Mouse (Mus musculus): ENCODE results near the gene Spdl1. TPM values are rescaled to one million over a fixed set of nuclear protein-coding genes. Genes with fewer than 3 reads are reported as not detected.

Gene Spdl1
- polyA plus RNA-seq, 1 experiment from 2014 or later, result 19.8 TPM

DNA sequence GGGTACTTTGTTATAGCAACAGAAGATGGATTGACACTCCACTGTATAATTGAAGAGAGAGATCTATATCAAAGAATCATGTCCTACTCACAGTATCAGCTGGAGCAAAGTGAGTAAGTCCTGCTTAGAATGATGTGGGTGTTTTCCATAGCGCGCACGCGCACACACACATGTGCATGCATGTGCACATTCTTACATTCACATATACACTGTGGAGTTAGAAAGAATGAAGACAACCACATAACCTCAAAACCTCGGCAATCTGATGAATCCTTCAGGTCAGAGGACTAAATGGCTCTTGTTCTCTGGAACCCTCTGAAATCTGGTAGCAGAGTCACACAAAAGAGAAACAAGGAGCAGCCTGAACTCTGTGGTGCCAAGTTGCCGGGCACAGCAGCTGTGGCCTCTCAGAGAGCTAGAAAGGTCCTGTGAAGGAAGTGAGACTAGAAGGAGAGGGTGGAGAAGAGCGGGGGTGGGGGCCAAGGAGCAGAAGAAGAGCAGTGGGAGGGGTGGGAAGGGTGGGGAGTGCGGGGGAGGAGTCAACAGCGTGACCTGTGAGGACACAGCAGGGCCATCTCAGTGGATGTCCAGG is 60.0 kb downstream of the Spdl1 start:
- Histone ChIP-seq H3K27ac (ENCODE audit: low read depth, low read length) (no peak overlapping the region), H3K36me3 (ENCODE audit: control insufficient read depth, insufficient read depth, low read length) (no peaks in the 10 kb centered on the region), H3K4me1 (ENCODE audit: control insufficient read depth, insufficient read depth, low read length) (no peaks in the 10 kb centered on the region), H3K9ac (ENCODE audit: low read depth, low read length) (no peak overlapping the region), H3K27me3 (ENCODE audit: control insufficient read depth, insufficient read depth, low read length) (no peaks in the 10 kb centered on the region), H3K4me2 (no peak overlapping the region), H3K9me3 (replicated peaks; ENCODE audit: control insufficient read depth, low read length) (no peaks in the 10 kb centered on the region), H3K4me3 (ENCODE audit: low read depth, low read length) (no peak overlapping the region)
- ATAC-seq (replicated peaks; ENCODE audit: insufficient number of reproducible peaks, low FRiP score, low TSS enrichment), result no peak
- 82% methylated on average over 9 of the region's 9 CpGs for WGBS (ENCODE audit: insufficient replicate concordance)

DNA sequence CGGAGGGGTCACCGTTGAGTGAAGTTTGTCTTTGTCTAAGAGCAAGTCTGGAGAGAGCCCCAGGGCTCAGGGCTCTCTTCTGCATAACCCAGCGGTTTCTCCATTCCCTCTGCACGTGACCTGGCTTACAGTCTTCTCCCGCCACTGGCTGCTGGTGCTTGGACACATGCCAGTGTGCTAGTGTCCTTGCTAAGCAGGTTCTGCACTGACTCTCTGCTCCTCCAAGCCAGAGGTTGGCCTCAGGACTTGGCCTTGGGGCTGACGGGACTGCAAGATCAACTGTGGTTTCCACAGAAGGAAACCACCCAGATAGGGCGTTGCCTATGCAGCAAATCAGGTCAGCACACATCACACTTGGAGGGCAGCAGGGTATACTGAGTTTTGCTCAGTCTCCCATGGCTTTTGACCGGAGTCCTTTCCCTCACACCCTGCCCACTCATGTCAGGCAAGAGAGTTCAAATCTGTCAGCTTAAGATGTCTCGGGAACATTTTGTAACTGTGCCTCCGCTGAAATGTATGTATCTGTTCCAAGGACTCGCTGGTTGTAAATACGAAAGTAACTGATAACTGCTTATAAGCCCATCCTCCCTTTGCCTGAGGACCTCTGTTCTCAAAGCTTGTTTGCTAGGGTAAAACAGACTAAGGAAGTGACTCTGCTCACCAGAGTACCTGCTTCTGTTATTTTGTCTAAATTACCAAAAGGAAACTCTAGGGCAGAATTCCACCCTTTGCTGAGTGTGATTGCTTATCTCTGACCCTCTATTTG is 62.0 kb downstream of the Spdl1 start:
- no peak overlapping the region for H3K27ac ChIP-seq (ENCODE audit: low read depth, low read length)

DNA sequence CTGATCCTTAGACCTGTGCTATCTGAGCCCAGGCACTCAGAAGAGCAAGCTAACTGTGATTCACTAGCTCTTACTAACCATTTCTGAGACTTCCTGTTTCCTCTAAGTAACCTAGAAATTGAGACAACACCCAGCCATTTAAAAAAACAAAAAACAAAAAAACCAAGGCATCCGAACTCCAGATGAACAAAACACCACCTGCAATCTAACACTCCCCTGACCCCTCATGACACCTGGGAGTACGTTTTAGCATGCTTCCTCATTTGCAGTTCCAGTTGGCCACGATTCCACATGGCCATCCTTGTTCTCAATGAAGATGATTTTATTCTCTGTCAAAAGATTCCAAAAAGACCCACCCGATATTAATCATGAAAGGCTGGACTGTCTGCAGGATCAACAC is 62.8 kb downstream of the Spdl1 start:
- ATAC-seq (replicated peaks; ENCODE audit: insufficient number of reproducible peaks, low FRiP score, low TSS enrichment), result no peak
- WGBS (ENCODE audit: insufficient replicate concordance), result 61% methylated on average over 4 of the region's 4 CpGs
- Histone ChIP-seq H3K4me1 (ENCODE audit: control insufficient read depth, insufficient read depth, low read length) (no peaks in the 10 kb centered on the region), H3K9ac (ENCODE audit: low read depth, low read length) (no peak overlapping the region), H3K27me3 (ENCODE audit: control insufficient read depth, insufficient read depth, low read length) (no peaks in the 10 kb centered on the region), H3K4me2 (no peak overlapping the region), H3K9me3 (replicated peaks; ENCODE audit: control insufficient read depth, low read length) (no peaks in the 10 kb centered on the region), H3K4me3 (ENCODE audit: low read depth, low read length) (no peak overlapping the region), H3K27ac (ENCODE audit: low read depth, low read length) (no peak overlapping the region), H3K36me3 (ENCODE audit: control insufficient read depth, insufficient read depth, low read length) (no peaks in the 10 kb centered on the region)

More for the DNA sequence above, 62.0 kb downstream of the Spdl1 start:
- Histone ChIP-seq H3K4me1 (ENCODE audit: control insufficient read depth, insufficient read depth, low read length) (no peaks in the 10 kb centered on the region), H3K4me2 (no peak overlapping the region), H3K27me3 (ENCODE audit: control insufficient read depth, insufficient read depth, low read length) (no peaks in the 10 kb centered on the region), H3K9me3 (replicated peaks; ENCODE audit: control insufficient read depth, low read length) (no peaks in the 10 kb centered on the region), H3K4me3 (ENCODE audit: low read depth, low read length) (no peak overlapping the region), H3K36me3 (ENCODE audit: control insufficient read depth, insufficient read depth, low read length) (no peaks in the 10 kb centered on the region), H3K9ac (ENCODE audit: low read depth, low read length) (no peak overlapping the region)
- no peak for ATAC-seq (replicated peaks; ENCODE audit: insufficient number of reproducible peaks, low FRiP score, low TSS enrichment)
- 71% methylated on average over 12 of the region's 12 CpGs for WGBS (ENCODE audit: insufficient replicate concordance)

DNA sequence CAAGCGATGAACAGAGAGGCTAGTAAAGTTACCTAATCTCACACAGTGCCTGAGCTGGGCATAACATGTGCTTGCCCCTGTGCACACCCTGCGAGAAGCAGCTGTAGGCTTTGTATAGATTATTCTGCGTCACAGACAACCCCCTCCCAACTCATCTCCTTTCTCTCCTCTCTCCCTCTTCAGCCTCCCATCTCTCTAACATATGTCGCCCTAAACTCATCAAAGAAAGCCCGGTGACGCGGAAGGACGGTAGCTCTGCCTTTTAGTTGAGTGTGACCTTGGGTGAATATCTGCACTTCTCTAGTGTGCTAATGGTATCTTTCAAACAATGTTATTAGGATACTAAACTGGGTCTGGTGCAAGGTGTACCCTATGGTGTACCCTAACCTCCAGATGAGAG is 63.5 kb downstream of the Spdl1 start:
- Histone ChIP-seq H3K36me3 (ENCODE audit: control insufficient read depth, insufficient read depth, low read length) (no peaks in the 10 kb centered on the region), H3K27me3 (ENCODE audit: control insufficient read depth, insufficient read depth, low read length) (no peaks in the 10 kb centered on the region), H3K4me3 (ENCODE audit: low read depth, low read length) (no peak overlapping the region), H3K9me3 (replicated peaks; ENCODE audit: control insufficient read depth, low read length) (no peaks in the 10 kb centered on the region), H3K4me1 (ENCODE audit: control insufficient read depth, insufficient read depth, low read length) (no peaks in the 10 kb centered on the region), H3K4me2 (no peak overlapping the region), H3K9ac (ENCODE audit: low read depth, low read length) (no peak overlapping the region), H3K27ac (ENCODE audit: low read depth, low read length) (no peak overlapping the region)
- 90% methylated on average over 8 of the region's 8 CpGs for WGBS (ENCODE audit: insufficient replicate concordance)
- ATAC-seq (replicated peaks; ENCODE audit: insufficient number of reproducible peaks, low FRiP score, low TSS enrichment), result no peak

DNA sequence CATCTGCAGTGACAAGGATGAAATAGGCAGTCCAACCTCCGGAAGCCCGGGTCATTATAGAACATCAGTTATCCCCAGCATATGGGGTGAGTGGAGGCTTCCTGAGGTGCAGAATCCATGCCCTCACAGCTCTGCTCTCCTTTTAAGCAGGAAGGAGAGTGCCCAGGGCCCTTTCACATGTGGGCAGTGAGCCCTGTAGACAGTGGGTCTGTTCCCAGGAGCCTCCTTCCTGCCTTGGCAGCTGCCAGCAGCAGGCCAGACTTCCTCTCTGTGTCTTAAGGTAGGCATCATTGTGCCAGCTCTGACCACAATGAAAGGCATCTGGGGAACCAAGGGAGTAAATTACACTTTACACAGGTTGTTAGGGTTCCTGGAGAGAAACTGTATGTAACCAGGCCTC is 64.0 kb downstream of the Spdl1 start:
- H3K9ac ChIP-seq (ENCODE audit: low read depth, low read length), result no peak overlapping the region
- no peak overlapping the region for H3K27ac ChIP-seq (ENCODE audit: low read depth, low read length)
- no peak overlapping the region for H3K4me3 ChIP-seq (ENCODE audit: low read depth, low read length)
- no peak overlapping the region for H3K4me2 ChIP-seq
- no peaks in the 10 kb centered on the region for H3K9me3 ChIP-seq (replicated peaks; ENCODE audit: control insufficient read depth, low read length)
- no peaks in the 10 kb centered on the region for H3K4me1 ChIP-seq (ENCODE audit: control insufficient read depth, insufficient read depth, low read length)
- WGBS (ENCODE audit: insufficient replicate concordance), result 78% methylated on average over 2 of the region's 2 CpGs
- no peaks in the 10 kb centered on the region for H3K36me3 ChIP-seq (ENCODE audit: control insufficient read depth, insufficient read depth, low read length)
- no peaks in the 10 kb centered on the region for H3K27me3 ChIP-seq (ENCODE audit: control insufficient read depth, insufficient read depth, low read length)
- ATAC-seq (replicated peaks; ENCODE audit: insufficient number of reproducible peaks, low FRiP score, low TSS enrichment), result no peak

DNA sequence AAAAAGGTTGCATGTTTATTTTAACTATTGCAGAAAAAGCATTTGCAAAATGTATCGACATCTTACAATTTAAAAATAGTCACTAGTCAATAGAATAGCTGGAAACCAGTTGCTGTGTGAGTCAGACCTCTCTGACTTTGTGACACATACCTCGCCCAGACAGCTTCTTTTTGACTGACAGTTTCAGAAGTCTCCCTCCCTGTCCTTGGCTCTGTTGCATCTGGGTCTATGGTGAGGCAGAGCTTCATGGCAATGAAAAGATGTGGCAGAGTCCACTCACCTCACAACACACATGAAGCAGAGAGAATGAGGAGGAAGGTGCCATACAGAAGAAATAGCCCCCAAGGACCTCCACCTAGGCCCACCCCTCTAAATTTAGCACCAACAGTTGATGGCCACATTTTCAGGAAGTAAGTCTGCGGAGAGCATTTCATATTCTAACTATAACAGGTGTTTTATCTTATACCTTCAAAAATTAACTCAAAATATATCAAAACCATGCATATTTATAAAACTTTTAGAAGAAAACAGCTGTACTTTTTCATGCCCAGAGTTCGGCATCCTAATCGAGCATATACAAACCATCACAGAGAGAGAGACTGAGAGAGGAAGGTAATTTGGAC is 69.6 kb downstream of the Spdl1 start:
- H3K4me2 ChIP-seq, result no peak overlapping the region
- no peak overlapping the region for H3K9ac ChIP-seq (ENCODE audit: low read depth, low read length)
- no peaks in the 10 kb centered on the region for H3K36me3 ChIP-seq (ENCODE audit: control insufficient read depth, insufficient read depth, low read length)
- H3K4me1 ChIP-seq (ENCODE audit: control insufficient read depth, insufficient read depth, low read length), result no peaks in the 10 kb centered on the region
- no peaks in the 10 kb centered on the region for H3K9me3 ChIP-seq (replicated peaks; ENCODE audit: control insufficient read depth, low read length)
- ATAC-seq (replicated peaks; ENCODE audit: insufficient number of reproducible peaks, low FRiP score, low TSS enrichment), result no peak
- no peak overlapping the region for H3K27ac ChIP-seq (ENCODE audit: low read depth, low read length)
- no peaks in the 10 kb centered on the region for H3K27me3 ChIP-seq (ENCODE audit: control insufficient read depth, insufficient read depth, low read length)
- H3K4me3 ChIP-seq (ENCODE audit: low read depth, low read length), result no peak overlapping the region
- WGBS (ENCODE audit: insufficient replicate concordance), result 65% methylated on average over 5 of the region's 5 CpGs

DNA sequence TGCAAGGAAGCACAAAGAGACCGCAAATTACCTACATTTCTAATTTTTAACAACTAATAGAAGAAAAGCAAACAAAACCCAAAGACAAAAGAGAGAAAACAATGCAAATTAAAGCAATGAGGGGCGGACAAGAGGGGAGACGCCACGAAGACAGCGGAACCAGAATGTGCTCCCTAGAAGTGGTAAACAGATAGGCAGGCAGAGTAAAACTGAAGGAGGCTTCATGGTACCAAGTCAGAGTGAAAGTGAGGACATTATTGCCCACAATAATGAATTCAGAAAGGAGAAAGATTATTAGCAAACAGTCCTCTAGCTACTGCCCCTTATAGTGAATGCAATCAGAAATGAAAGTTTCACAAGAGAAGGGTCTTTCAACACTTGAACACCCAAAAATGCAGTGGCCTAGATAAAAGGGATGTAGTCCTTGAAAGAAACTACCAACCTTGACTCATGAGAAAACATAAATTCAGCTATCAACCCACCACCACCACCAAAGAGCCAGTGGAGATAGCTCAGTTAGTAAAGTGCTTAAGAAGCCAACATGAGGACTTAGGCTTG is 70.8 kb downstream of the Spdl1 start:
- ATAC-seq (replicated peaks; ENCODE audit: insufficient number of reproducible peaks, low FRiP score, low TSS enrichment), result no peak
- WGBS (ENCODE audit: insufficient replicate concordance), result 74% methylated on average over 5 of the region's 5 CpGs
- H3K36me3 ChIP-seq (ENCODE audit: control insufficient read depth, insufficient read depth, low read length), result no peaks in the 10 kb centered on the region
- H3K9ac ChIP-seq (ENCODE audit: low read depth, low read length), result no peak overlapping the region
- H3K4me1 ChIP-seq (ENCODE audit: control insufficient read depth, insufficient read depth, low read length), result no peaks in the 10 kb centered on the region
- no peaks in the 10 kb centered on the region for H3K9me3 ChIP-seq (replicated peaks; ENCODE audit: control insufficient read depth, low read length)
- H3K4me2 ChIP-seq, result no peak overlapping the region
- H3K27me3 ChIP-seq (ENCODE audit: control insufficient read depth, insufficient read depth, low read length), result no peaks in the 10 kb centered on the region
- H3K27ac ChIP-seq (ENCODE audit: low read depth, low read length), result no peak overlapping the region
- H3K4me3 ChIP-seq (ENCODE audit: low read depth, low read length), result no peak overlapping the region

DNA sequence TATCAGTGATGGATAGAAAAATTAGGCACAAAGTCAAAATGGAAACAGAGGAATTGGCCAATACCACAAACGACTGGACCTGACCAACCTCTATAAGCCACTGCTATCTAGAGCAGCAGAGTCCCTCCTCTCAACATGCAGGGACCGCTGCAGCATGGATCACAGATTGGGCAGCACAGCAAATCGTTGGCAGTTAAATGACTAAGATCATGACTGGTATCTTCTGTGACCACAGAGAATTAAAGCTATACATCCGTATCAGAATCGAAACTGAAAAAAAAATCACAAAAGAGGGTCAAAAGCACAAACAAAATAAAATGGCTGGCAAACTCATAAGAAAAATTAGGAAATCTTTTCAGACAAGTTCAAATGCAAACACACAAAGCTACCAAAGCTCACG is 71.3 kb downstream of the Spdl1 start:
- H3K9ac ChIP-seq (ENCODE audit: low read depth, low read length), result no peak overlapping the region
- no peak for ATAC-seq (replicated peaks; ENCODE audit: insufficient number of reproducible peaks, low FRiP score, low TSS enrichment)
- no peaks in the 10 kb centered on the region for H3K4me1 ChIP-seq (ENCODE audit: control insufficient read depth, insufficient read depth, low read length)
- no peak overlapping the region for H3K27ac ChIP-seq (ENCODE audit: low read depth, low read length)
- no peaks in the 10 kb centered on the region for H3K27me3 ChIP-seq (ENCODE audit: control insufficient read depth, insufficient read depth, low read length)
- H3K36me3 ChIP-seq (ENCODE audit: control insufficient read depth, insufficient read depth, low read length), result no peaks in the 10 kb centered on the region
- WGBS (ENCODE audit: insufficient replicate concordance), result 79% methylated on average over 6 of the region's 6 CpGs
- H3K4me3 ChIP-seq (ENCODE audit: low read depth, low read length), result no peak overlapping the region
- H3K9me3 ChIP-seq (replicated peaks; ENCODE audit: control insufficient read depth, low read length), result no peaks in the 10 kb centered on the region
- no peak overlapping the region for H3K4me2 ChIP-seq
